Mouse (Mus musculus) small intestine, adult 2 months (tissue): ENCODE measurements around the gene Ets1. TPM values are rescaled to one million over a fixed set of nuclear protein-coding genes. Genes with fewer than 3 reads are reported as not detected.
A peak's percentile ranks its signal among the peaks of the same experiment; 100 is the strongest.

Source experiments
- H3K27ac ChIP-seq: fragments of 200-500 bp; 2 replicates; pipeline ENCODE4 v1.5.1; 2012; ENCODE audit warnings: low read depth, low read length, control low read depth, inconsistent platforms; ENCODE audit not compliant: insufficient read depth
- H3K27me3 ChIP-seq: fragments of 200-500 bp; 2 replicates; pipeline ENCODE4 v1.6.1; 2012; ENCODE audit warnings: mild to moderate bottlenecking, moderate library complexity, low read length, inconsistent platforms; ENCODE audit not compliant: control insufficient read depth, insufficient read depth
- H3K36me3 ChIP-seq: fragments of 200-500 bp; 2 replicates; pipeline ENCODE4 v1.6.1; 2012; ENCODE audit warnings: mild to moderate bottlenecking, low read length, control low read depth, inconsistent platforms; ENCODE audit not compliant: control insufficient read depth, insufficient read depth
- H3K4me1 ChIP-seq: fragments of 200-500 bp; 2 replicates; pipeline ENCODE4 v1.6.1; 2012; ENCODE audit warnings: low read length, inconsistent platforms, mixed read lengths; ENCODE audit not compliant: control insufficient read depth, insufficient read depth, insufficient read length
- H3K4me3 ChIP-seq: fragments of 200-500 bp; 2 replicates; pipeline ENCODE4 v1.5.1; 2012; ENCODE audit warnings: low read depth, mild to moderate bottlenecking, control low read depth, inconsistent platforms, low read length, moderate library complexity
- CTCF ChIP-seq: fragments of 200-500 bp; IDR thresholded peaks from 2 replicates; pipeline ENCODE4 v1.5.1; 2012; ENCODE audit warnings: low read depth, mild to moderate bottlenecking, control low read depth, inconsistent platforms, low read length, moderate library complexity, mixed read lengths; ENCODE audit not compliant: insufficient replicate concordance, insufficient read length; ENCODE audit errors: extremely low read depth
- POLR2A ChIP-seq: fragments of 200-500 bp; IDR thresholded peaks from 2 replicates; pipeline ENCODE4 v1.6.1; 2012; ENCODE audit warnings: low read depth, mild to moderate bottlenecking, control low read depth, inconsistent platforms, low read length, moderate library complexity
- WGBS: fragments of 180-500 bp; shearing (Covaris S2); methylation state at CpG from one replicate; pipeline ENCODE4 v1.1.7; 2018; 5-methylcytosine and 5-hydroxymethylcytosine counted together
- polyA plus RNA-seq: library from polyadenylated mRNA; depleted of rRNA; stranded (reverse); fragments of >200 nt; gene quantifications from 2 replicates; pipeline ENCODE4 v1.2.3, GENCODE M21; 2012

Ets1 gene
- polyA plus RNA-seq, 1 experiment = 10.2 TPM

GRCm38 (mm10) chr9:32610631-32611030 is 25.4 kb upstream of the Ets1 start:
- TF ChIP-seq POLR2A = no peak
- TF ChIP-seq CTCF = no peak
- Histone ChIP-seq H3K4me3 (no peak overlapping the region), H3K4me1 (0 out of 2 replicates have a peak, but pooled peaks cover 3% of the 10 kb centered on the region), H3K27me3 (no peaks in the 10 kb centered on the region), H3K36me3 (no peaks in the 10 kb centered on the region), H3K27ac (no peak overlapping the region)
- WGBS = 83% methylated on average over 4 of the region's 4 CpGs

- no peak overlapping the region for H3K27ac ChIP-seq
- 79% methylated on average over 4 of the region's 4 CpGs for WGBS
- H3K27me3 ChIP-seq = no peaks in the 10 kb centered on the region
- H3K36me3 ChIP-seq = no peaks in the 10 kb centered on the region
- no peak for TF ChIP-seq POLR2A
- no peak for TF ChIP-seq CTCF
- 0 out of 2 replicates have a peak, but pooled peaks cover 3% of the 10 kb centered on the region for H3K4me1 ChIP-seq
- no peak overlapping the region for H3K4me3 ChIP-seq
Observed at GRCm38 (mm10) chr9:32611340-32611739, 24.7 kb upstream of the Ets1 start.

- no peaks in the 10 kb centered on the region for H3K36me3 ChIP-seq
- H3K27ac ChIP-seq = peak overlapping the region; percentile 58
- H3K27me3 ChIP-seq = no peaks in the 10 kb centered on the region
- H3K4me1 ChIP-seq = 0 out of 2 replicates have a peak, but pooled peaks cover 5% of the 10 kb centered on the region
- TF ChIP-seq CTCF (no peak), POLR2A (no peak)
- 78% methylated on average over 5 of the region's 5 CpGs for WGBS
- H3K4me3 ChIP-seq = no peak overlapping the region
Observed at GRCm38 (mm10) chr9:32612426-32612825, 23.6 kb upstream of the Ets1 start.

- H3K27me3 ChIP-seq = no peaks in the 10 kb centered on the region
- H3K4me1 ChIP-seq = peaks cover 5% of the 10 kb centered on the region; the same call in 1 of the 2 replicates
- H3K4me3 ChIP-seq = no peak overlapping the region
- H3K36me3 ChIP-seq = no peaks in the 10 kb centered on the region
- WGBS = 49% methylated on average over 6 of the region's 6 CpGs
- peak overlapping the region; percentile 61 for H3K27ac ChIP-seq
- no peak for TF ChIP-seq CTCF
- no peak for TF ChIP-seq POLR2A
Observed at GRCm38 (mm10) chr9:32612861-32613421, 23.1 kb upstream of the Ets1 start.

- peaks cover 5% of the 10 kb centered on the region; the same call in 1 of the 2 replicates for H3K4me1 ChIP-seq
- H3K36me3 ChIP-seq = no peaks in the 10 kb centered on the region
- H3K27ac ChIP-seq = no peak overlapping the region
- no peak overlapping the region for H3K4me3 ChIP-seq
- TF ChIP-seq CTCF (no peak), POLR2A (no peak)
- WGBS = 84% methylated on average over 9 of the region's 9 CpGs
- no peaks in the 10 kb centered on the region for H3K27me3 ChIP-seq
Observed at GRCm38 (mm10) chr9:32614191-32614590, 21.8 kb upstream of the Ets1 start.

GRCm38 (mm10) chr9:32615461-32615860 is 20.6 kb upstream of the Ets1 start:
- no peak for TF ChIP-seq POLR2A
- no peak for TF ChIP-seq CTCF
- no peaks in the 10 kb centered on the region for H3K36me3 ChIP-seq
- H3K27me3 ChIP-seq = no peaks in the 10 kb centered on the region
- peaks cover 5% of the 10 kb centered on the region; the same call in 1 of the 2 replicates for H3K4me1 ChIP-seq
- H3K4me3 ChIP-seq = no peak overlapping the region
- no peak overlapping the region for H3K27ac ChIP-seq
- 81% methylated on average over 6 of the region's 6 CpGs for WGBS

GRCm38 (mm10) chr9:32615986-32616385 is 20.0 kb upstream of the Ets1 start:
- no peaks in the 10 kb centered on the region for H3K36me3 ChIP-seq
- whole genome bisulfite sequencing = 24% methylated on average over 7 of the region's 7 CpGs
- H3K27me3 ChIP-seq = no peaks in the 10 kb centered on the region
- H3K4me1 ChIP-seq = peaks cover 5% of the 10 kb centered on the region; the same call in 1 of the 2 replicates
- H3K27ac ChIP-seq = no peak overlapping the region; the same call in 1 of the 2 replicates
- TF ChIP-seq CTCF (no peak), POLR2A (no peak)
- H3K4me3 ChIP-seq = no peak overlapping the region

- TF ChIP-seq POLR2A = no peak
- no peak for TF ChIP-seq CTCF
- Histone ChIP-seq H3K27ac (peak overlapping the region; percentile 34), H3K36me3 (no peaks in the 10 kb centered on the region), H3K27me3 (no peaks in the 10 kb centered on the region), H3K4me1 (peaks cover 6% of the 10 kb centered on the region; the same call in 1 of the 2 replicates), H3K4me3 (no peak overlapping the region)
- WGBS = 78% methylated on average over 5 of the region's 5 CpGs
Observed at GRCm38 (mm10) chr9:32616516-32617429, 19.2 kb upstream of the Ets1 start.
